Mouse (Mus musculus): ENCODE results near the gene Uckl1. TPM values are rescaled to one million over a fixed set of nuclear protein-coding genes. Genes with fewer than 3 reads are reported as not detected.

The Uckl1 gene
- 12.0 TPM for polyA plus RNA-seq (2014; fragmentation: Illumina TruSeq; extraction: RNeasy Lipid Tissue Mini Kit (QIAGEN cat#74804); ENCODE audit: low read depth, low replicate concordance)

GRCm38 (mm10) chr2:181584411-181584942 is at the start of gene Uckl1:
Gene Uckl1, minus strand, starts transcription at chr2:181584892.

GRCm38 (mm10) chr2:181598454-181599351 is 14.0 kb upstream of the Uckl1 start, which contains the start of gene Samd10:
Gene Samd10, minus strand, starts transcription at chr2:181599212.

DNA sequence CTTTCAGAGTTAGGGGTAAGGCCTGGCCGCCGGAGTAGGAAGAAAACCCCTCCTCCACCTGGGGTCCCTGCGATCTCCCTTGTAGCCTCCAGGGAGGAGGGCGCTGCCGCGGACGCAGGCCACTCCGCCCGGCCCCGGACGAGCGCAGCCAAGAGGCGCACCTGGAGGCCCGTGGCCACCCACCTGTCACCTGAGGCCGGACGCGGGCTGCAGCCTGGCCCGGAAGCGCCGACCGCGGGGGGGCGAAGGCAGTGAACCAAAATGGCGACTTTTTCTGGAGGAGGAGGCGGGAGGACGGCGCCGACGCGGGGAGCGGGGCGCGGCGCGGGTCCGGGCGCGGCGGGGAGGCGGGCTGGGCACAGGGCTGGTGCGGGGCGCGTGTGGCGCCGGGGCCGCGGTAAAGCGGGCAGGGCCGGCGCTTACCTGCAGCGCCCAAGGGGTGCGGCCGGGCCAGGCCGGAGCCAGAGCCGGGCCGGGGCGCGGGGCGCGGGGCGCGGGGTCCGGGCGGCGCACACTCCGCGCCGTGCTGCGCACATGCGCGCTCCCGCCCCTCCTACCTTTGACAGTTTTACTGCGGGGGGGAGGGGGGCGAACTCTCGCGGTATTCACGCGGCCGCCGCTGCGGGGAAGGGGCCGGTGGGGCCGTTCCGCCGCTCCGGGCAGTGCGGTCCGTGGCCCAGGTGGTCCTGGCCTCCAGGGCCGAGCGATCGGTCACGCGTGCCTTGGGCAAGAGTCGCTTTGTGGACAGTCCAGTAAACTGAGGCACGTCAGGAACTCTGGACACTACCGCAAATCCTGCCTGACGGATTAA is 7.7 kb upstream of the Uckl1 start, which contains the start of gene Zfp512b:
Zfp512b (minus strand) TSS at position 573 of the 811 bp plus-strand sequence.

GRCm38 (mm10) chr2:181591528-181592085 is 6.9 kb upstream of the Uckl1 start, which contains the start of gene Prpf6:
Gene Prpf6, plus strand, starts transcription at chr2:181591868.

GRCm38 (mm10) chr2:181520118-181520935 is 64.4 kb downstream of the Uckl1 start, which contains the start of gene Dnajc5:
Gene Dnajc5, plus strand, starts transcription at chr2:181520485.

Other genes with a start within 250 kb of the Uckl1 start
- 1.1 TPM for gene Zgpat, start 220.0 kb downstream of the Uckl1 start, polyA plus RNA-seq (2014; fragmentation: Illumina TruSeq; extraction: RNeasy Lipid Tissue Mini Kit (QIAGEN cat#74804); ENCODE audit: low read depth, low replicate concordance)
- gene Arfrp1, start 219.5 kb downstream of the Uckl1 start, polyA plus RNA-seq (2014; fragmentation: Illumina TruSeq; extraction: RNeasy Lipid Tissue Mini Kit (QIAGEN cat#74804); ENCODE audit: low read depth, low replicate concordance), result 33.3 TPM
- 1.3 TPM for gene Lime1, start 204.8 kb downstream of the Uckl1 start, polyA plus RNA-seq (2014; fragmentation: Illumina TruSeq; extraction: RNeasy Lipid Tissue Mini Kit (QIAGEN cat#74804); ENCODE audit: low read depth, low replicate concordance)
- gene Zbtb46, start 125.5 kb downstream of the Uckl1 start, polyA plus RNA-seq (2014; fragmentation: Illumina TruSeq; extraction: RNeasy Lipid Tissue Mini Kit (QIAGEN cat#74804); ENCODE audit: low read depth, low replicate concordance), result 4.2 TPM
- gene Abhd16b, start 91.7 kb downstream of the Uckl1 start, polyA plus RNA-seq (2014; fragmentation: Illumina TruSeq; extraction: RNeasy Lipid Tissue Mini Kit (QIAGEN cat#74804); ENCODE audit: low read depth, low replicate concordance), result not detected
- gene Tpd52l2, start 87.8 kb downstream of the Uckl1 start, polyA plus RNA-seq (2014; fragmentation: Illumina TruSeq; extraction: RNeasy Lipid Tissue Mini Kit (QIAGEN cat#74804); ENCODE audit: low read depth, low replicate concordance), result 35.5 TPM
- gene Dnajc5, start 64.4 kb downstream of the Uckl1 start, polyA plus RNA-seq (2014; fragmentation: Illumina TruSeq; extraction: RNeasy Lipid Tissue Mini Kit (QIAGEN cat#74804); ENCODE audit: low read depth, low replicate concordance), result 32.7 TPM
- 25.0 TPM for gene Prpf6, start 7.0 kb upstream of the Uckl1 start, polyA plus RNA-seq (2014; fragmentation: Illumina TruSeq; extraction: RNeasy Lipid Tissue Mini Kit (QIAGEN cat#74804); ENCODE audit: low read depth, low replicate concordance)
- gene Zfp512b, start 7.9 kb upstream of the Uckl1 start, polyA plus RNA-seq (2014; fragmentation: Illumina TruSeq; extraction: RNeasy Lipid Tissue Mini Kit (QIAGEN cat#74804); ENCODE audit: low read depth, low replicate concordance), result 1.3 TPM
- 6.5 TPM for gene Samd10, start 14.3 kb upstream of the Uckl1 start, polyA plus RNA-seq (2014; fragmentation: Illumina TruSeq; extraction: RNeasy Lipid Tissue Mini Kit (QIAGEN cat#74804); ENCODE audit: low read depth, low replicate concordance)
- not detected for gene Gm29797, start 72.1 kb upstream of the Uckl1 start, polyA plus RNA-seq (2014; fragmentation: Illumina TruSeq; extraction: RNeasy Lipid Tissue Mini Kit (QIAGEN cat#74804); ENCODE audit: low read depth, low replicate concordance)
- gene Sox18, start 86.7 kb upstream of the Uckl1 start, polyA plus RNA-seq (2014; fragmentation: Illumina TruSeq; extraction: RNeasy Lipid Tissue Mini Kit (QIAGEN cat#74804); ENCODE audit: low read depth, low replicate concordance), result not detected
- gene Tcea2, start 95.4 kb upstream of the Uckl1 start, polyA plus RNA-seq (2014; fragmentation: Illumina TruSeq; extraction: RNeasy Lipid Tissue Mini Kit (QIAGEN cat#74804); ENCODE audit: low read depth, low replicate concordance), result 0.49 TPM
- gene Rgs19, start 109.1 kb upstream of the Uckl1 start, polyA plus RNA-seq (2014; fragmentation: Illumina TruSeq; extraction: RNeasy Lipid Tissue Mini Kit (QIAGEN cat#74804); ENCODE audit: low read depth, low replicate concordance), result 3.9 TPM
- gene Lkaaear1, start 113.5 kb upstream of the Uckl1 start, polyA plus RNA-seq (2014; fragmentation: Illumina TruSeq; extraction: RNeasy Lipid Tissue Mini Kit (QIAGEN cat#74804); ENCODE audit: low read depth, low replicate concordance), result not detected
- gene Oprl1, start 130.1 kb upstream of the Uckl1 start, polyA plus RNA-seq (2014; fragmentation: Illumina TruSeq; extraction: RNeasy Lipid Tissue Mini Kit (QIAGEN cat#74804); ENCODE audit: low read depth, low replicate concordance), result not detected
- not detected for gene Myt1, start 178.4 kb upstream of the Uckl1 start, polyA plus RNA-seq (2014; fragmentation: Illumina TruSeq; extraction: RNeasy Lipid Tissue Mini Kit (QIAGEN cat#74804); ENCODE audit: low read depth, low replicate concordance)

Measured in kidney, adult 10 weeks (tissue).